Mouse (Mus musculus): ENCODE results near the gene Ggt1.
"Not testable (repeated sequence)": the region's sequence is repeated elsewhere in the genome, so short reads cannot be mapped to it uniquely, and the experiment has no call there.

The Ggt1 gene

DNA sequence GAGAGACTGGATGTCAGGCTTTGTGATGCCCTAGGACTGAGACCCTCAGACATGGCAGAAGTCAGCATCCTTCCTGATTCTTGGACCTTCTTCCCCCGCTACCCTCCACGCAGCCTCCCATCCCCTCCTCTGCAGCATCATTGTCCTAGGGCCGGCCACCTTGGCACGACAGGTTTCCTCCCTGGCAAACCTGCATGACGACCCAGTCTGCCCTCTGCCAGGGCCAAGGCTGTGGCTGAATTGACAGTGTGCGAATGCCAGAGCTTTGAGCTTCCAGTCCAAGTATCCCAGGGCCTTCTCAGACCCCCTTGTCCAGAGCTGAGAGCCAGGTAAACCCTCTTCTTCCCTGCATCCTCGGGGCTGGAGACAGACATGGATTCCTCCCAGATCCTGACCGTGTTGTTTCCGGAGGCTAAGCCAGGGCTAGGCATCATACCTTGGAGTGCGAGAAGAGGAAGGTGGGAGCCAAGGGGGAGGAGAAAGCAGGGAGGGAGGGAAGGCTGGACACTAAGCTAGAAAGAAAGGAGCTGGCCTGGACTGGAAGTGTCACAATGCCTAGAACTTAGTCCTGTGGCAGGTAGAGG lies at the start of gene Ggt1:
Ggt1 (plus strand) TSS at position 534 of the 584 bp plus-strand sequence.
- no peak for DNase-seq

GRCm38 (mm10) chr10:75511897-75512296 lies 49.5 kb upstream of the Ggt1 start:
- DNase-seq, result no peak

DNA sequence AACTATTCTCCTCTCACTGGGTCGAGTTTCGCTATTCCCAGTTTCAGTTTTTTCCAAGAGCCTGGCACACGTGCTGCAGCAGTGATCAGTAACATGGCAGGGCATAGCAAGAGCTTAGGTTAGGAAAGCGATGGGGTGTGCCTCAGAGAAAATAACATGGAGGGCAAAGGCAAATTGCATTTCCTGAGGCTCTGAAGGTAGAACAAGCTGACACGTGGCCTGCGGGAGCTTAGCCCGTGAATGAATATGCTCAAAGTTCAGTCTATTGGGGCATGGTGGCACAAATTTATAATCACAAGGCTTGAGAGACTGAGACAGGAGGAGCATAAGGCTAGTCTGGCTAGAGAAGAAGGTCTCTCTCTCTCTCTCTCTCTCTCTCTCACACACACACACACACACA lies 48.6 kb upstream of the Ggt1 start:
- peak; percentile 53 for DNase-seq

DNA sequence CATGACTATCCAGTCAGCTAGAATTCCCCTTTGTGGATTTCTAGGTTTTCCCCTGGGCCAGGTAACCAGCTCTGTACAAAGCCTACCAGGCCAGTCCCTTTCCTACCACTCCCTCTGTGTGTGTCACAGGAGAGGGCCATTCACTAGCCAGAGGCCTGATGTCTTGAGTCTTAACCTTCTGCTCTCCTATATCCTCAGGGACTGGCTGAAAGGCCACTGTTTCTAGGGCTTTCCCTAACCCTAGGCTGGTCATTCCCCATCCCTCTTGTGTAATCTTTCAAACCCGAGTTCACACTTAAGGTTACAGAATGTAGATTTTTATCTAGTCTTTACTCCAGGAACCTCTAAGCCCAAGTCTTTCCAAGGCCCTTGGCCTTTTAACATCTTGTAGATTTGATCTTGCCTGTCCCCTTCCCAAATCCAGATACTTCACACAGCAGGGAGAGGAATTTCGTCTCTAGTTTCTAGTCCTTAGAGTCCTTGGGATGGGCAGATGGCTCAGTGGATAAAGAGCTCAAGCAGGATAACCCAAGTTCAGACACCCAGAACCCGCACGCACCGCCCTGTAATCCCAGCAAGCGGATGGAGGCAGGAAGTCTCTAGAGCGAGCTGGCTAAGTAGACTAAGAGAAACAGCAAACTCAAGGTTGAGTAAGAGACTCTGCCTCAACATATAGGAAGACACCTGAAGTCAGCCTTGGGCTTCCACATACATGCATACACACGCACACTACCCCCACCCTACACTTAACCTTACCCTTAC lies 47.9 kb upstream of the Ggt1 start:
- DNase-seq, result no peak

DNA sequence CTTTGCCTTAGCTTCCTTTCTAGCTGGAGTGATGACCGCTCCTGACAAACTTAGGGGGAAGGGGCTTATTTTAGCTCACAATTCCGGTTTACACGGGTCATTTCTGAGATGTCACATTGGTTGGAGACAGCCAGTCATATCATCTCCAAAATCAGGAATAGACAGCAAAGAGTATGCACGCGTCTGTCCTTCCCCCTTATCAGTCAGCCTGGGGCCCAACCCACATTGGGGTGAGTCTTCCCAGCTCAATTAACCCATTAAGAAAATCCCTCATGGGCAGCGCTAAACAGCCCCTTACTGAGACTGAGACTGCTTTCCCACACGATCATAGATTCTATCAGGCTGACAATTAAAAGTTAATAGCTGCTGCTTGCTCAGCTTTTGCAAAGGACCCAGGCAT lies 47.0 kb upstream of the Ggt1 start:
- no peak for DNase-seq

GRCm38 (mm10) chr10:75515216-75516037 lies 46.0 kb upstream of the Ggt1 start:
- DNase-seq, result no peak

- peak; percentile 60 for DNase-seq
Measured at GRCm38 (mm10) chr10:75516038-75516723, 45.2 kb upstream of the Ggt1 start.

- DNase-seq, result no peak
Measured at GRCm38 (mm10) chr10:75516724-75517072, 44.7 kb upstream of the Ggt1 start.

GRCm38 (mm10) chr10:75517073-75517757 lies 44.2 kb upstream of the Ggt1 start, which contains the start of gene Snrpd3:
Snrpd3 (plus strand) TSS chr10:75517551.
- DNase-seq, result peak; percentile 97

DNA sequence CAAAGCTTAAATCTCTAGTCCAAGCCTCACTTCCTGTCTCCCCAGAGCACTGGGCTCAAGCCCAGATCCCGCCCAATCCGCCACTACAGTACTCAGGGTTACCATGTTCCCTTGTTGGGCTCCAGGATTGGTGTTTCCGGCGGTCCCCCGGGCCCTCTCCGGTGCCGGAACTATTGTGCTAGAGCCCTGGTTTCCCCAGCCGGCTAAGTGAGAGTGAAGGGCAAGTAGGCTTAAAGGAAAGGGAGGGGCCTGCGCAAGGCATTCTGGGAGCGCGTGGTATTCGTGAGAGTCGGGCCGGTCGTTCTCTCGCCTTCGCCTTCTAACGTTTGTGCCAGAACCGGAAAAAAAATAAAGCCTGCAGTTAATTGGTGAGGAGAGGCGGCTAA lies 43.7 kb upstream of the Ggt1 start, which contains the start of gene Gucd1:
Gucd1 (minus strand) TSS at position 215 of the 386 bp plus-strand sequence.
- peak; percentile 97 for DNase-seq

- no peak for DNase-seq
Measured at GRCm38 (mm10) chr10:75520581-75520980, 40.8 kb upstream of the Ggt1 start.

DNA sequence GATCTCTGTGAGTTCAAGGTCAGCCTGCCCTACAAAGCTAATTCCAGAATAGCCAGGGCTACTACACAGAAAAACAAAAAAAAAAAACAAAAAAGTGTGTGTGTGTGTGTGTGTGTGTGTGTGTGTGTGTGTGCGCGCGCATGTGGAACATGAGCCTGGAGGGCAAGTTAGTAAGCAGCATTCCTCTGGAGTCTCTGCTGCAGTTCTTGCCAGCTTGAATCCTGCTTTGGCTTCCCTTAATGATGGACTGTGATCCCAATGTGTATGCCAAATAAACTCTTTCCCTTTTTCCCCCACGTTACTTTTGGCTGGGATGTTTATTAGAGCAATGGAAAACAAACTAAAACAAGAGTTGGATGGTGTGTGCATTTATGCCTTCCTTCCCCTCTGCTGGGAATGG lies 39.8 kb upstream of the Ggt1 start:
- DNase-seq, result no peak

DNA sequence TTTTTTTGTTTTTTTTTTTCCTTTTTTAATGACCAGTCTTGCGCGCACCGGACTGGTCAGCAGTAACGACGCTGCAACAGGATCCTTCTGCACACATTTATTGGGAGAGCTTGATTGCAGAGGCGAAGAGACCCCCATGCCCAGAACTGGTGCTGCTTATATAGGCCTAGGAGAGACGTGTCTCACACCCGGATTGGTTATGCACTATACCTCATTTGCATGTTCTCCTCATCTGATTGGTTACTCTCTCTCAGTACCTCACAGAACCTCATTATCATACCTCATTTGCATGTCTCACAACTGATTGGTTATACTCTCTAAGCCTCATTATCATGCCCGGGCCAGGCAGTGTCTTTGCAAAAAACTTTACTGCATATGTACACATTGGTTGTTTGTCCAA lies 36.0 kb upstream of the Ggt1 start:
- not testable (repeated sequence) for DNase-seq

DNA sequence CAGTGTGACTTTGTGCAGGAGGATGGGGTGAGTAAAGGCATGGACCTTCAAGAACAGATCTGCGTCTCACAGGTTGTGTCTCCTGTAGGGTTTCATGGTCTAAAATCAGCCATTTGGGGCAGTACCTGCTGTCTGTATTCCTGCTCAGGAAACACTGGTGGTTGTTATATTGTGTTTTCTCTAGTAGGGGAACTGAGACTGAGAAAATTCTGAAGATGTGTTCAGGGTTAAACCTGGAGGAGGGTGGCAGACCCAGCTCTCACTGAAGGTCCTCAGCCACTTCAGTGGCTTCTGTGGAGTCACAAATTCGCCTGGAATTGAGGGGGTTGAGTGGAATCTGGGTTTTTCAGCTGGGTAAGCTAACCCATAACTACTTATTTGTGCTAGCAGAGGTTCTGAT lies 31.1 kb upstream of the Ggt1 start:
- DNase-seq, result no peak

DNA sequence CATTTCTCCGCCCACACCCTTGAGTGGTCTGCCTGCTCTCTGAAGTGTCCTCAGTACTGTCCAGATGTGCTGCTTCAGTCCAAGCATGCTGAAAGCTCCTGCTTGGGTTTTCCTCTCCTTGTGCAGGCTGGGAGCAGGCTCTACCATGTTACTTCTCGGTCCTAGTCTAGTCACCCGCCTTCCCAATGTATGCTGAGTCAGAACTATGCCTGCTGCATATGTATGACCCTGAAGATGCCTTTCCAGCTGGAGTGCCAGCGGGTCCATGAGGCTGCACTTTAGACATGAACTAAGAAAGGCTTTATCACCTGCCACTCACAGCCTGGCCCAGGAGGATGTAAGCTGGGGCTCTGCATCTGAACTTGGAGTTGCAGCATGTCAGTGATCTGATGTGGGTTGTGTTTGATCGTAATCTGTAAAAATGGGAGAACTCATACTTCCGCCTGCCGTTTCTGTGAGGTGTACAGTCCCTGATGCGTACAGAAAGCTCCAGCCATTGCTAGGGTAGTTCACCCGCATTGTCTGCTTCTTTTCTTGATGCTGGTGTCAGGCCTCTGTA lies 29.8 kb upstream of the Ggt1 start:
- DNase-seq, result no peak

- DNase-seq, result no peak
Measured at GRCm38 (mm10) chr10:75534216-75534615, 27.2 kb upstream of the Ggt1 start.

- DNase-seq, result no peak
Measured at GRCm38 (mm10) chr10:75534934-75535333, 26.5 kb upstream of the Ggt1 start.

DNA sequence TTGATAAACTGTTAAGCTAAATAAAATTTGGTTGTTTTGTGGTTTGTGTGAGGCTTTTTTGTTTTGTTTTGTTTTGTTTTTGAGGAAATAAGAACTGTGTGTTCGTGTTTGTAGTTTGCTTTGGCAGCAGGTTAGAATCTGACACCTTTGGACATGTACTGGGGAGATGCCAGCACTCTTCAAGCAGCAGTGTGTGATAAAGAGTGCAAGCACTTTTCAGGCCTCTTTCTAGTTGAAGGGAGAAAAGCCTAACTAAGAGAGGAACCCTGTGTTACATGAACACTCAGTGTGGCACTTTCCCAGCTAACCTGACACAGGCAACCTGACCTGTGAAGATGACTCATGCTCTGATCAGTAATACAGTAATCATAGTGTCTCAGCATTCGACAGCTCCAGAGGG lies 26.0 kb upstream of the Ggt1 start:
- no peak for DNase-seq

- DNase-seq, result no peak
Measured at GRCm38 (mm10) chr10:75536123-75536522, 25.3 kb upstream of the Ggt1 start.

GRCm38 (mm10) chr10:75547901-75548300 lies 13.5 kb upstream of the Ggt1 start:
- no peak for DNase-seq

- DNase-seq, result no peak
Measured at GRCm38 (mm10) chr10:75548486-75548885, 12.9 kb upstream of the Ggt1 start.

DNA sequence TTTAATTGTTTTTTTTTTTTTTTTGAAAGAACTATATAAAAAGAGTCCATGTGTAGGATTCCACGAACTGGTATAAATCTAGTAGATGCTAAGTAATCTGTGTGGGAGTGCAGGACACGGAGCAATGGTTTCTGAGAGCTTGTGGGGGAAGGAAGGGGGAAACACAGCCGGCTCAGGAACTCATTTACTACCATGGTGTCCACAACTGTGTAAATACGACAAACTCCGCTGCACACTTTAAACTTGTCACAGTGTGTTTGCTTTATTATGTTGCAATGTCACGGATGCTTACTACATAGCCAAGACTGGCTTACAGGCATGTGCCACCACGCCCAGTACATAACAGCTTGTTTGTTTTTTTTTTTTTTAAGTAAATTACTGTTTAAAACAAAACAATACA lies 11.5 kb upstream of the Ggt1 start:
- DNase-seq, result no peak
